Mouse (Mus musculus) c-Kit-positive CD71-positive TER-119-positive erythroid progenitor cells, embryonic 14.5 days (primary cell): Measurements from ENCODE around the gene Dag1.

Experiments used
- DNase-seq: peaks from one replicate; pipeline ENCODE4 v3.0.0-alpha.2; 2013; ENCODE audit warnings: low spot score

Dag1 gene

DNA sequence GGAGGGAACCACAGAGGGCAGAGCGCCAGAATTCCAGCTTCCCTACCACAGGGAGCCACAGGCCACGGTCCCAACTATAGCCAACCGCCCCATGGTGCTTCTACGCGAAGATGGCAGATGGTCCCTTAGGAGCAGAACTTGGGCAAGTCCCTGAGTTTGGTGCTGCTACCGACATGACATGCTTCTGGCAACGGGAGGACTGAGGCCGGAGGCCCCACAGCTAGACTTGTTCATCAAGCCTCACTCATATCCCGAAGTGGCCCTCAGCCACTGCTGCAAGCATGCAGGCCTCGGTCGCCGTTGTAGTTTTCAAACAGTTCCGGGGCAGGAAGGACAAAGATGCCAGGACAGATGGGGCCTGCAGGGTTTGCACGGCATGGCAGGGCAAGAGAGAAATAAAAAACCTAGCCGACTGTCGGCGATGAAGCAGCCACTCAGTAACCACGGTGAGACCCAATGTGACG lies 80.2 kb downstream of the Dag1 start:
- no peak for DNase-seq

DNA sequence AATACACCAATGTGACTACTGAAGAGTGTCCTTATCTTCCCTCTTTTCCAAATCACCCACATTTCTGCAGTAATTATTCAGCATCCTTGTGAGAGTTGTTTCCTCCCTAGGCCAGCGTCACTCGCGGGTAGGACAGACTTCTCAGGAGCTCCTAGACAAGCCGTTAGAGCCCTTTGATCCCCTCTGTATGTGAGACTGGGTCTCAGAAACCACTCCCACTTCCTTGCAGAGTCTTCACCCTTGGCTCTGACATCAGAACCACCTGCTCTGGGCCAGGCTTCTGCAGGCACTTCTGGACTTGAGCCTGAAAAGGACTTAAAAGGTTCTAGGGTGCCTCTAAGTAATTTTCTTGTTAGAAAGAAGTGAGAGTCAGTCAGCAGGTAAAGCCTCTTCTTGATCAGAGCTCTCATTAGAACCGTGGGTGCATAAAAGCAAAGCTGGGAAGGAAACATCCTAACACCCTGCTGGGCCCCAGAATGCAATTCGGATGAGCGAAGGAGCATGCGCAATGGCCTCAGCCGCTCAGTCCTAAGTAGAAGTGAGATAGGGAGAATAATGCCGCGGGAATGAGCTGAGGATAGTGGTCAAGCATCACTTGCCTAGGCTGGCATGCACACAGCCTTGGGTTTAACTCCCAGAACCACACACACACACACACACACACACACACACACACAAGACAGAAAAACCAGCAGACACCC lies 80.8 kb downstream of the Dag1 start:
- no peak for DNase-seq

DNA sequence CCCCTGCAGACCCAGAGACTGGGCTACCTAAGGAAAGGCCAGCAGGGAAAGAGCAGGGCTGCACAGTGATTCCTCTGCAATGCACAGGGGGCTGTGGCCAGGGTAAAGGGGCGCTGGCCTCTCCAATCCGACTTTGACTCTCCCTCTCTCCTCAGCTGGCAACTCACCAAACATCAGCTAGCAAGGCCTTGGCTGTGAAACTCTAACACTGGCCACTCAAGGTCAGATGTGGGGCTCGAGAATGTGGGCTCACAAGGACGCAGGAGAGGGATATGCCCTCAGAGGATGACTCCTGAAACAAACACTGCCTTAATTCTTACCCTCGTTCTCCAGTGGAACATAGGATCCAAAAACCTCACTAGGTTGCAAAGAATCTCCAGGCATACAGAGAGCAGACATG lies 85.4 kb downstream of the Dag1 start:
- DNase-seq = no peak

DNA sequence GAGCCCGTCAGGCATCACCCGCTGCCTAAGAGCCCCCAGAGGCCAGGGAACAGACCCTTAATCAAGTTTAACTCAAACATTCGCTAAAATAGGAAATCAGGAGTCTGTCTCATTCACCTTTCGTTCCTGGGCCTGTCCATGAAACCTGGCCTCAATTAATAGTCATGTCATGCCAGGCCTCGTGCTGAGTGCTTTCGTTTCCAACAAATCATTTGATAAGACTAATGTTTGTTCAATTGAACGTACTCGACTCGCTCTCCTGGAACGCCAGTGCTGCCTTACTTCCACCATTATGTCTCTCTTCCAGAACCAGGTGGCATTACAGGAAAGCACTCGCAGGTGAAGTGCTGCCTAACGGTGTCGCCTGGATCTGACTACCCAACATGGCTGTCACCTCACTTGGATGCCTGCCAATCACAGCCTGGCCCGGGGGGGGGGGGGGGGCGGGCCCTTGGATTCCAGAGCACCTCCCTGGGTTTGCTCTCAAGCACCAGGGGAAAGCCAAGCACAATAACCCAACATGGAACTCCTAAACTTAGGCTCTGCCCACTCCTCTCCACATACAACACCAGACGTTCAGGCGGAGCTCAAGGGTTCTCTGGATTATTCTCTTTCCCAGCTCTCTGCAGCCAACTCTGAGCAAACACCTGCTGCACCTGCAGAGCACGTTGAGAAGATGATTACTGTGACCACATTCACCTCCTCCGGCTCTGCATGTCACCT lies 88.5 kb downstream of the Dag1 start:
- DNase-seq = no peak

DNA sequence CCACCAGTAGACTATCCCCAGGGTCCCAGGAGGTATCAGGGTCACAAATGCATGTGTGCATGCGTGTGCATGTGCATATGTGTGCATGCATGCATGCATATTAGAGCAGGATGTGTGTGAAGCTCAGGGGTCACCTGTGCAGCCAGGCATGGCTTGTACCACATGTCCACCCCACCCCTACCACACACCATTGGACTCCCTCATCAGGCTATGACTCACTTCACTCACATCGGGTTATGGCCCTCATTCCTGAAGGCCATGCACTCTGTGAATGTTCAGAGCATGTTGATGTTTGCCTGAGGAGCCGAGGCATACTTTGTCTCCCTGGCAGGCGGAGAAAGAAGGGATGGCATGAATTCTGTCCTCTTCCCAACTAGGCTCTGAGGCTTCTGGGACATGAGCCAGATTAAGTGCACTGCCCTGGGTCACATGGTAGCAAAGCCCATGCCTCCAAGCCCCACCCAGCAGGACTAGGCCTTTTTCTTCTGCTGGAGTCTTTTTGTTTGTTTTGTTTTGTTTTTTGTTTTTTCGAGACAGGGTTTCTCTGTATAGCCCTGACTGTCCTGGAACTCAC lies 90.9 kb downstream of the Dag1 start:
- no peak for DNase-seq

DNA sequence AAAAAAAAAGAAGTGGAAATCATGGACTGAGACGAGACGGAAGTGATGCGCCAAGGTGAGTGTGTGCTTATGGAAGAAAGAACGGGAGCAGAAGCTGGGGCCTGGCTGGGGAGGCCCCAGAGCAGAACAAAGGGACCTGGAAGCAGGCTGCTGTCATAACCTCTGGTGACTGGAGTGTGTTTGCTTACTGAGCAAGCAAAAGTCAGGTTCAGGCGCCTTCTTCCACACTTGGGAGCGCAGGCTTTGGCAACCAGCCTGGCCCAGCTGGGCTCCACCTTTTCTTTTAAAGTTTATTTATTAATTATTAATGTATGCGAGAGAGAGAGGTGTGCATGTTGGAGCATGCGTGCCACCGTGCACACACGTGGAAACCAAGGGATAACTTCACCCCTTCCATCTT lies 94.0 kb downstream of the Dag1 start:
- DNase-seq = no peak

DNA sequence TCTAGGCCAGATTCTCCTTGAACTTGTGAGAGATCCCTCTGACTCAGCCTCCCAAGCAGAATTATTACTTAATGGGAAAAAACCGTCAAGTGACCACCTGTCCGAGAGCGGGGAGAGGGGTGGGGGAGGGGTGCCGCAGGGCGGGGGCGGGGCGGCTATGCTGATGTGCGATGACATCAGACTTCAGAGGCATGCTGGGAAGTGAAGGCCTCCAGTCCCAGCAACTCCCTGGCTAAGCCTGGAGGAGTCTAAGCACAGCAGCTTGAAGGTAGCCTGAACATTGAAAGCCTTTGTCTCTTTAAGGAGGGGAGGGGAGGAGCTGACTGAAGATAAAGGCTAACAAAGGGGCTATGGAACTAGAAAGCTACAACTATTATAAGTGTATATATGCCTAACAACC lies 98.6 kb downstream of the Dag1 start:
- no peak for DNase-seq

DNA sequence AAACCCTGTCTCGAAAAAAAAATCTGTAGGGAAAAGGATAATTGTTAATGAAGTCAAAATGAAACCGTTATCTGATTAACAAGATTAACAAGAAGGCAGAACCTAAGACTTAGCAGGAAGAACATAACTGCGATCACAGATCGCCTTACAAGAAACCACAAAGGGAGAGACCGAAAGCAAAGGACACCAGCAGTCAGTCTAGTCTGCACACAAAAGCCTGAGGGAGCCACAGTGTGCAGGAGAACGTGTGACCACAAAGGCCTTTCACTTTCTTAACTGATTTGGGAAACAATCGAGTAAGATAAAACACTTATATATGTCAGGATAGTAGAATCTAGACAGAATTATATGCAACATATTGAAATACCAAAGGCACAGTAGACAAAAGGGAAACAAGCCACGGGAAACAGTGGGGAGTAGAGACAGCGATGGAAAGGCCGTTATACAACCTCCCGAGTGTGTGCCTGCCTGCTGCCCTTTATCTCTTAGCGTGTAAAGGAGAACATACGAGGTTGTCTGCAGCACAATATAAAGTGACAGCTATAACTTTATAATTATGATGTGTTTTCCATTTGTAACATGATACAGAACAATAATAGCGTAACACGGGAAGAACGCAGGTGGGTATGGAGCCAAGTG lies 100.0 kb downstream of the Dag1 start:
- no peak for DNase-seq

DNA sequence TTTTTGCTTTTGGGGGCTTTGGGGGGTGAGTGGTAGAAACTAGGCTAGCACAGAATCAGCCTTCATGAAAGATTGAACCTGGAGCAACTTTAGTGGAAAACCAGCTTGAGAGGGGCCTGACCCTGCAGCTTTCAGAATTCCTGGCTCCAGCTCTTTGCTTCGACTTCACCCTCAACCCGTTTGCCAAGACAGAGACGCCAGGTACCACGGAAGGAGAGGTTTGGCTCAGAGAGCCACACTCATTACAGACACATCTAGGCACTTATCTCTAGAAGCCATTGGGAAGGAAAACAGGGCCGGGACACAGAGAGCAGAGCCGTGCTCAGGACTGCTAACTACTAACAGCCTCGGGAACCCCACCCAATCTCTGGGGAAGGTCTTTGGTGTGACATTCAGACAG lies 105.9 kb downstream of the Dag1 start:
- no peak for DNase-seq

DNA sequence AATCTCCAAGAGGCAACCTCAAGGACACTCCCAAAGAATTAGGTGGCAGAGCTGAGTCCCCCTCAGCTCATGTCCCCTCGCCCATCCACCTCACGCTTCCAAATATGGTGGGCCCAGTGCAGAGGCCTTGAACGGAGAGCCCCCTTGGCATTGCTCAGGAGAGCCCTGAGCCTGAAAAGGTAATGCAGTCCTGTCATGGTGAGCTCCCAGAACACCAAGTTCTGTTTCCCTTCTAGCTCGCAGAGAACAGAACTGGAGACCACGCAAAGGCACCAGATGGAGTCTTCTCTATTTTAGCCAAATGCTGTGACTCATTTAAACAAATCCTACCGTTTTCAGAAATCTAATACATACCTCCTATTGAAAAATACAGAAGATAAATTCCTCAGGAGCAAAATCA lies 106.3 kb downstream of the Dag1 start:
- no peak for DNase-seq

DNA sequence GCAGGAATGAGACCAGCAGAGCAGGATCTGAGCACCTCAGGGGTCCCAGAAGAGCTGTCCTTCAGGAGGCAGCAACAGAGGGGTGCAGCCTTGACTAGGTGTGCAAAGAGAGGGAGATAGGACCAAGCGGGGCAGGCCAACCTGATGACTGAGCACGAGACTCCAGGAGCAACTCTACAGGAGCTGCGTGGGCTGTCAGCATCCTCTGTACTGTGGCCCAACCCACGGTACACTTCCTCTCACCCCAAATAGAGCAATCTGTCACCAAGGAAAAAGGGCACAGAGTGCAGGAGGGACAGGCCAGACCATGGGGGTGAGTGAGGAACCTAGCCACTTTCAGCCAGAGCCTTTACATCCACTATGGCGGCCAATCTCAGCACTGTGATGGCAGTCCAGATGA lies 107.0 kb downstream of the Dag1 start:
- DNase-seq = no peak

DNA sequence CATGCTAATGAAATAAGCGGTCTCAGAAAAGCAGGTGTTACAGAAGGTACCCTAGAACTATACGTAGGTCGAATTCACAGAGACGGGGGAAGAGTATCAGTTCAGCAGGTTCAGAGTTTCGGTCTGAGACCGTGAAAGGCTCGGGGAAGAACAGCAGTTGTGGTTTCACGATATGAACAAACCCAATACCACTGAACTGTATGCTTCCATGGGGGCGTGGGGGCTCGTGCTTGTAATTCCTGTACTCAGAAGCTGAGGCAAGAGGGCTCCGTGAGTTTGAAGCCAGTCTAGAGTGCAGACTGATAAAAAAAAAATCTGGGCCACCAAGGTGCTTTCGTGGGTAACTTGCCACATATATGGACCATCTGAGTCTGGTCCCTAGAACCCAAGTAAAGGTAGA lies 108.9 kb downstream of the Dag1 start:
- no peak for DNase-seq
